Mouse (Mus musculus) small intestine, adult 2 months (tissue): Measurements from ENCODE around the gene Klf4.

ENCODE experiments used
- CTCF ChIP-seq: fragments of 200-500 bp; IDR thresholded peaks from 2 replicates; pipeline ENCODE4 v1.5.1; 2012; ENCODE audit warnings: low read depth, mild to moderate bottlenecking, control low read depth, inconsistent platforms, low read length, moderate library complexity, mixed read lengths; ENCODE audit not compliant: insufficient replicate concordance, insufficient read length; ENCODE audit errors: extremely low read depth
- POLR2A ChIP-seq: fragments of 200-500 bp; IDR thresholded peaks from 2 replicates; pipeline ENCODE4 v1.6.1; 2012; ENCODE audit warnings: low read depth, mild to moderate bottlenecking, control low read depth, inconsistent platforms, low read length, moderate library complexity

- no peak for TF ChIP-seq POLR2A
- no peak for TF ChIP-seq CTCF
Measured at GRCm38 (mm10) chr4:55563050-55563449, 30.8 kb upstream of the Klf4 start.
